Mouse (Mus musculus) liver, embryonic 14.5 days (tissue): ENCODE measurements at regions not wholly inside any gene's neighbourhood (a gene's known extent, or its start where the extent isn't known, plus 50 kb on each side); places are given as distances from the start of the nearest gene placed in this dataset.
"Not testable (repeated sequence)": the region's sequence is repeated elsewhere in the genome, so short reads cannot be mapped to it uniquely, and the experiment has no call there.

ENCODE experiments used
- CTCF ChIP-seq: IDR thresholded peaks from 2 replicates; pipeline ENCODE4 v1.5.1; 2016; ENCODE audit warnings: antibody characterized with exemption, low read depth, control low read depth
- EP300 ChIP-seq: IDR thresholded peaks from 2 replicates; pipeline ENCODE4 v1.6.1; 2016; ENCODE audit warnings: antibody characterized with exemption, low read depth

DNA sequence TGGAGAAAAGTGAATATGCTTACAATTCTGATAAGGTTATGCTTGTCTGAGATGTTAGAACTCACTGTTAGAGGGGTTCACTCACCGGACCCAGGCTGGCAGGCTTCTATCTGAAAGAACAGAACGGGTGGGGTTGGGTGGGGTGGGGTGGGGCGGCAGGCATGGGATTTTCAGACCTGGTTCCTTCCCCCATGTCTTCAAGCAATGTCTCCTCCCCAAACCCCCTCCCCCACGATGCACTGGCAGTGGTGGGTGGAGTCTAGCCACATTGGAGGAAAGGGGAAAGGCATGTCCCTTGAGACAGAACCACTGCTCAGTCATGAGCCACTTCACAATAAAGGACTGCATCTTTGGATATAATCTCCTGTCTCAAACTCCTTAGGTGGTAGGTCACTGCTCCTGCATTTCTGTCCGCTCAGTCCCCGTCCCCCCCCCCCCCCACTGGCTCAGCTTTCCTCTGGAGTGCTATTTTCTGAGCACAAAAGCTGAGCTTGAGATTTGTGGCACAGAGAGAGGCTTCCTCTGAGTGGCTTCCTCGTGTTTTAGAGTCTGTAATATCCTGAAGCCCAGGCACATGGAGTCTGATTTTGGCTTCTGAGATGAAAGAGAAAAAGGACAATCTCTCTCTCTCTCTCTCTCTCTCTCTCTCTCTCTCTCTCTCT is 100.6 kb downstream of the Raet1d start:
- TF ChIP-seq CTCF, EP300: not testable (repeated sequence)
